Mouse (Mus musculus) bone marrow macrophage, adult 2 months (primary cell): ENCODE measurements around the gene Gan. TPM values are rescaled to one million over a fixed set of nuclear protein-coding genes. Genes with fewer than 3 reads are reported as not detected.

ENCODE experiments used
- H3K27ac ChIP-seq: 2 replicates; pipeline ENCODE4 v1.5.1; 2012; ENCODE audit warnings: low read depth, low read length; ENCODE audit not compliant: insufficient read depth
- H3K4me1 ChIP-seq: 2 replicates; pipeline ENCODE4 v1.6.1; 2012; ENCODE audit warnings: low read length; ENCODE audit not compliant: control insufficient read depth, insufficient read depth
- H3K4me3 ChIP-seq: 2 replicates; pipeline ENCODE4 v1.5.1; 2012; ENCODE audit warnings: mild to moderate bottlenecking, low read length, moderate library complexity; ENCODE audit not compliant: insufficient read depth
- CTCF ChIP-seq: IDR thresholded peaks from 2 replicates; pipeline ENCODE4 v1.5.1; 2012; ENCODE audit warnings: low read depth, mild to moderate bottlenecking, low read length, moderate library complexity
- POLR2A ChIP-seq: IDR thresholded peaks from 2 replicates; pipeline ENCODE4 v1.6.1; 2012; ENCODE audit warnings: mild to moderate bottlenecking, low read depth, low read length, borderline replicate concordance
- polyA plus RNA-seq: library from polyadenylated mRNA; stranded (reverse); fragments of >200 nt; gene quantifications from 2 replicates; pipeline ENCODE4 v1.2.4, GENCODE M21; 2012; ENCODE audit not compliant: missing spikeins, insufficient read depth, insufficient read length

Gan gene
- polyA plus RNA-seq, 1 experiment = 7.0 TPM

- TF ChIP-seq POLR2A = no peak
- TF ChIP-seq CTCF = no peak
- no peak overlapping the region for H3K4me3 ChIP-seq
- no peak overlapping the region for H3K27ac ChIP-seq
- H3K4me1 ChIP-seq = peaks cover 18% of the 10 kb centered on the region
Observed at GRCm38 (mm10) chr8:117172904-117173303, 15.0 kb downstream of the Gan start.

GRCm38 (mm10) chr8:117173690-117174089 is 15.8 kb downstream of the Gan start:
- peaks cover 25% of the 10 kb centered on the region for H3K4me1 ChIP-seq
- TF ChIP-seq POLR2A = no peak
- TF ChIP-seq CTCF = no peak
- H3K4me3 ChIP-seq = no peak overlapping the region
- H3K27ac ChIP-seq = no peak overlapping the region

GRCm38 (mm10) chr8:117174536-117174935 is 16.6 kb downstream of the Gan start:
- TF ChIP-seq CTCF = no peak
- no peak for TF ChIP-seq POLR2A
- Histone ChIP-seq H3K4me3 (no peak overlapping the region), H3K27ac (no peak overlapping the region), H3K4me1 (peaks cover 34% of the 10 kb centered on the region)

GRCm38 (mm10) chr8:117176308-117176707 is 18.4 kb downstream of the Gan start:
- TF ChIP-seq POLR2A (no peak), CTCF (no peak)
- no peak overlapping the region for H3K27ac ChIP-seq
- peaks cover 35% of the 10 kb centered on the region for H3K4me1 ChIP-seq
- no peak overlapping the region for H3K4me3 ChIP-seq

GRCm38 (mm10) chr8:117177236-117177635 is 19.3 kb downstream of the Gan start:
- TF ChIP-seq POLR2A (no peak), CTCF (no peak)
- Histone ChIP-seq H3K4me1 (peaks cover 29% of the 10 kb centered on the region), H3K27ac (peak overlapping the region; percentile 32), H3K4me3 (no peak overlapping the region)

- H3K4me1 ChIP-seq = peaks cover 29% of the 10 kb centered on the region
- TF ChIP-seq POLR2A (no peak), CTCF (0 out of 2 replicates have a peak, but pooled peaks have one; percentile 14)
- peak overlapping the region; percentile 11; the same call in 1 of the 2 replicates for H3K27ac ChIP-seq
- no peak overlapping the region for H3K4me3 ChIP-seq
Observed at GRCm38 (mm10) chr8:117178039-117178438, 20.1 kb downstream of the Gan start.

- H3K4me1 ChIP-seq = peaks cover 29% of the 10 kb centered on the region
- no peak overlapping the region for H3K27ac ChIP-seq
- TF ChIP-seq CTCF (no peak), POLR2A (no peak)
- no peak overlapping the region for H3K4me3 ChIP-seq
Observed at GRCm38 (mm10) chr8:117178676-117179075, 20.7 kb downstream of the Gan start.

- no peak for TF ChIP-seq CTCF
- TF ChIP-seq POLR2A = no peak
Observed at GRCm38 (mm10) chr8:117182746-117183145, 24.8 kb downstream of the Gan start.

GRCm38 (mm10) chr8:117183664-117184377 is 25.9 kb downstream of the Gan start:
- H3K4me1 ChIP-seq = peaks cover 9% of the 10 kb centered on the region
- H3K4me3 ChIP-seq = no peak overlapping the region
- H3K27ac ChIP-seq = no peak overlapping the region
- no peak for TF ChIP-seq POLR2A
- TF ChIP-seq CTCF = no peak

More at GRCm38 (mm10) chr8:117182746-117183145, 24.8 kb downstream of the Gan start:
- H3K27ac ChIP-seq = no peak overlapping the region
- peaks cover 17% of the 10 kb centered on the region for H3K4me1 ChIP-seq
- no peak overlapping the region for H3K4me3 ChIP-seq

GRCm38 (mm10) chr8:117194355-117194754 is 36.4 kb downstream of the Gan start:
- H3K4me3 ChIP-seq = no peak overlapping the region
- peaks cover 20% of the 10 kb centered on the region for H3K4me1 ChIP-seq
- no peak for TF ChIP-seq CTCF
- no peak for TF ChIP-seq POLR2A
- no peak overlapping the region for H3K27ac ChIP-seq

- TF ChIP-seq POLR2A (no peak), CTCF (no peak)
- peaks cover 29% of the 10 kb centered on the region for H3K4me1 ChIP-seq
- H3K27ac ChIP-seq = no peak overlapping the region
Observed at GRCm38 (mm10) chr8:117196593-117196992, 38.7 kb downstream of the Gan start.

More at GRCm38 (mm10) chr8:117196593-117196992, 38.7 kb downstream of the Gan start:
- H3K4me3 ChIP-seq = no peak overlapping the region
